ENCODE assay signal across 15 mouse cellular contexts in the genomic region with DNA sequence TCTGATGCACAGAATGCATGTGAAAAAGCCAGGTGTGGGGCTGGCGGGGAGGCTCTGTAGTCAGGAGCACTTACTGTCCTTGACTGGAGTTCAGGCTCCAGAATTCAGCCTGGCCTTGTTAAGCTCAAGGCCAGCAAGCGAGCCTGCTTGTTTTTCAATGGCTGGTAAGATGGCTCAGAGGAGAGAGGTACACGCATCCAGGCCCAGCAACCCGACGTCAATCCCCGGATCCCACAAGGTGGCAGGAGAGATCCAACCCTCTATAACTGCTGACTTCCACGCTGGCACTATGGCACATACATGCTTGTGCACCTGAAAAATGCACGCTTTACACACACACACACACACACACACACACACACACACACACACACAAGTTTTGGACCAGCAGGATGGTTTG. TPM values are rescaled to one million over a fixed set of nuclear protein-coding genes. Genes with fewer than 3 reads are reported as not detected.
DNase-seq lines count a peak whose midpoint lies in the region; ATAC-seq and TF ChIP-seq lines count a peak whose summit lies in the region.
"Had no signal": no experiment of that assay in that cellular context is flagged by ENCODE, and none has a peak within 500 bp of the region (broad histone marks: within the 10 kb centered on the region; RNA-seq: fewer than 3 reads in every experiment).

No protein-coding gene starts in this region.

- H3K4me3 ChIP-seq in liver, embryonic 14.5 days (ENCODE audit: insufficient read depth in 1 of 2, low read depth in 2 of 2, low read length in 2 of 2), result no peak overlapping the region
- no peak overlapping the region for H3K4me3 ChIP-seq in liver, embryonic 12.5 days
- H3K4me3 ChIP-seq in ES-E14 (ENCODE audit: insufficient read depth in 1 of 2, low read depth in 1 of 2, low read length in 2 of 2, poor library complexity in 1 of 2, severe bottlenecking in 1 of 2), result no peak overlapping the region
- H3K4me3 ChIP-seq: embryonic facial prominence, embryonic 12.5 days; lung, embryonic 15.5 days; midbrain, embryonic 13.5 days had no signal

- H3K4me2 ChIP-seq in liver, embryonic 14.5 days (ENCODE audit: low read depth), result no peak overlapping the region
- no peak overlapping the region for H3K4me2 ChIP-seq in liver, embryonic 12.5 days
- H3K4me2 ChIP-seq: embryonic facial prominence, embryonic 12.5 days; lung, embryonic 15.5 days; midbrain, embryonic 13.5 days had no signal

- in situ Hi-C loops in ES-E14 (cut with MboI; ENCODE audit: low sequenced_read_pairs in 2 of 2, unreplicated experiment in 2 of 2), result no loop called here

- no peaks in the 10 kb centered on the region for H3K36me3 ChIP-seq in liver, embryonic 14.5 days (replicated peaks; ENCODE audit: control insufficient read depth, insufficient read depth, low read depth)
- H3K36me3 ChIP-seq in liver, embryonic 12.5 days, result no peaks in the 10 kb centered on the region
- H3K36me3 ChIP-seq in ES-E14 (ENCODE audit: control insufficient read depth, insufficient read depth, low read length, poor library complexity, severe bottlenecking), result no peaks in the 10 kb centered on the region
- H3K36me3 ChIP-seq: embryonic facial prominence, embryonic 12.5 days; lung, embryonic 15.5 days; midbrain, embryonic 13.5 days had no signal

- no peaks in the 10 kb centered on the region for H3K9me3 ChIP-seq in liver, embryonic 14.5 days (ENCODE audit: control insufficient read depth, low read length)
- no peaks in the 10 kb centered on the region for H3K9me3 ChIP-seq in liver, embryonic 12.5 days (replicated peaks)
- no peaks in the 10 kb centered on the region for H3K9me3 ChIP-seq in ES-E14 (ENCODE audit: control insufficient read depth, insufficient read depth, low read depth, low read length)
- H3K9me3 ChIP-seq: lung, embryonic 15.5 days; midbrain, embryonic 13.5 days had no signal

- peak; percentile 54 to 68 for DNase-seq in adrenal gland, adult (ENCODE audit: inconsistent age in 2 of 2, low spot score in 1 of 2)
- DNase-seq in adrenal gland, adult 18-20 months (ENCODE audit: low spot score in 2 of 2), result no peak
- no peak for DNase-seq in liver, embryonic 14.5 days (ENCODE audit: low read depth in 3 of 3, low spot score in 3 of 3)
- no peak for DNase-seq in ES-E14 (ENCODE audit: low read depth, low spot score)
- DNase-seq in embryo, embryonic 10.5 days (ENCODE audit: low spot score), result peak; percentile 15
- no peak for DNase-seq in urinary bladder, adult 2 months (ENCODE audit: low spot score)
- DNase-seq: cerebellum, adult 18-20 months had no signal

- TF ChIP-seq EP300 in liver, embryonic 14.5 days (IDR thresholded peaks at IDR 0.05; ENCODE audit: low read depth), result no peak

- ATAC-seq in liver, embryonic 14.5 days (ENCODE audit: insufficient read depth), result no peak
- ATAC-seq in liver, embryonic 12.5 days, result no peak
- ATAC-seq in erythroblast, adult 5-6 weeks (replicated peaks; ENCODE audit: low FRiP score, poor library complexity, severe bottlenecking), result no peak
- ATAC-seq: forebrain, embryonic 14.5 days; inflammation-experienced regulatory T-cells, adult 6 months; midbrain, embryonic 13.5 days had no signal

- H3K27me3 ChIP-seq in liver, embryonic 14.5 days (ENCODE audit: control insufficient read depth, insufficient read depth, low read length), result no peaks in the 10 kb centered on the region
- peaks cover 21% of the 10 kb centered on the region for H3K27me3 ChIP-seq in liver, embryonic 12.5 days (replicated peaks)
- H3K27me3 ChIP-seq: embryonic facial prominence, embryonic 12.5 days; lung, embryonic 15.5 days; midbrain, embryonic 13.5 days had no signal

- TF ChIP-seq CTCF in liver, embryonic 14.5 days (IDR thresholded peaks at IDR 0.05; ENCODE audit: low read depth), result 0 out of 2 replicates have a peak, but pooled peaks have one; percentile 13

- H3K27ac ChIP-seq in liver, embryonic 14.5 days, result no peak overlapping the region
- H3K27ac ChIP-seq in liver, embryonic 12.5 days, result no peak overlapping the region
- H3K27ac ChIP-seq in ES-E14 (ENCODE audit: insufficient read depth, low read depth, low read length, poor library complexity, severe bottlenecking), result no peak overlapping the region
- H3K27ac ChIP-seq: embryonic facial prominence, embryonic 12.5 days; lung, embryonic 15.5 days; midbrain, embryonic 13.5 days had no signal

- H3K4me1 ChIP-seq in liver, embryonic 14.5 days (replicated peaks; ENCODE audit: control insufficient read depth in 2 of 2, insufficient read depth in 2 of 2, low read length in 1 of 2), result no peaks in the 10 kb centered on the region
- no peaks in the 10 kb centered on the region for H3K4me1 ChIP-seq in liver, embryonic 12.5 days
- H3K4me1 ChIP-seq in ES-E14 (ENCODE audit: control insufficient read depth in 2 of 2, insufficient read depth in 2 of 2, low read length in 2 of 2, poor library complexity in 1 of 2), result no peaks in the 10 kb centered on the region; a peak in 1 of 4 replicates
- H3K4me1 ChIP-seq: embryonic facial prominence, embryonic 12.5 days; midbrain, embryonic 13.5 days had no signal

- 61% methylated on average over 8 of the region's 8 CpGs for WGBS in liver, embryonic 14.5 days (ENCODE audit: insufficient replicate concordance)
- WGBS in liver, embryonic 12.5 days (ENCODE audit: insufficient replicate concordance), result 52% methylated on average over 8 of the region's 8 CpGs

- no peak overlapping the region for H3K9ac ChIP-seq in liver, embryonic 14.5 days (replicated peaks)
- H3K9ac ChIP-seq in liver, embryonic 12.5 days, result no peak overlapping the region
- 0 out of 2 replicates have a peak overlapping the region, but pooled peaks have one; percentile 4 for H3K9ac ChIP-seq in ES-E14 (ENCODE audit: insufficient read depth, low read depth, low read length, poor library complexity, severe bottlenecking)
- H3K9ac ChIP-seq: embryonic facial prominence, embryonic 12.5 days; lung, embryonic 15.5 days; midbrain, embryonic 13.5 days had no signal

TF ChIP-seq in ES-E14, 5 proteins besides CTCF, POLR2A, EP300 and RAD21:
- TF ChIP-seq ZC3H11A (IDR thresholded peaks at IDR 0.05; ENCODE audit: borderline replicate concordance, low read depth, low read length) (no peak), MAFK (IDR thresholded peaks at IDR 0.05; ENCODE audit: insufficient read depth, low read depth, low read length) (no peak)

RNA-seq across cellular contexts. Expression of gene Fam81a, which starts 39.3 kb away (rescaled TPM):
- 1 to 10 TPM; 1.7 to 1.9 TPM for total RNA-seq in adrenal gland, adult 18-20 months (2021)
- 0.23 and 0.36 TPM in 2 replicates for polyA plus RNA-seq in liver, embryonic 14.5 days (2012; rRNA removed)
- polyA plus RNA-seq in liver, embryonic 14.5 days (2014; fragmentation: Nextera tagmentation; extraction: Ambion mirVana), result 0.40 and 0.47 TPM in 2 replicates
- 0.74 and 0.98 TPM in 2 replicates for polyA plus RNA-seq in liver, embryonic 12.5 days (2016; fragmentation: Nextera tagmentation; extraction: Ambion mirVana)
- total RNA-seq in ES-E14 (2012; rRNA removed), result 5.3 and 5.7 TPM in 2 replicates
- 1.6 and 2.0 TPM in 2 replicates for polyA plus RNA-seq in urinary bladder, adult 2 months (2012; rRNA removed)
- total RNA-seq in erythroblast, adult 5-6 weeks (2015; ENCODE audit: low replicate concordance), result not detected in 2 replicates
- not detected in 2 replicates for total RNA-seq in erythroblast, adult 5-6 weeks (2017; ENCODE audit: low replicate concordance)
- total RNA-seq: MEL had no signal

Comparison
In these comparisons a context has a peak if more than half of its experiments do, and no peak if none do; other contexts are left out.
1. DNase-seq: peak in adrenal gland, adult (2 of 2) and embryo, embryonic 10.5 days (single experiment); none in adrenal gland, adult 18-20 months (0 of 2), liver, embryonic 14.5 days (0 of 3), ES-E14 (single experiment) and urinary bladder, adult 2 months (single experiment).